Mouse (Mus musculus): ENCODE measurements around the gene Rora.

DNA sequence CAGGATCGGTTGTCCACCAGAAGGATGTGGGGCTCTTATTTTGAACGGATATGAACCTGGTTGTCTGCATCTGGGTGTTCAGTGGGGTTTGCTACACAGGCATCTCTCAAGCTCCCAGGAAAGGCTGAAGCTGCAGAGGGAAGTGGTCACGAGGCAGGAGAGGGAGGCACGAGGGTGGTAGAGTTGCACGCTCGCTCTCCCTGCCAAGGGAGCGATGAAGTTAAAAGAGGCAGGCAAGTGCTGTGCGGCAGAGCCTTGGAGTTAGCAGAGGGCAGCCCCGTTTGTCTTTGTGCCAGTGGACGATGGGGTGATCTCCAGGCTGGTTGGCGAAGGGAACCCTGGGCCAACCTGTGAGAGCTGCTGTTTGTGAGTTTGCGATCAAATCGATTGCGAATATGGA, 496.6 kb downstream of the Rora start:
- no peak for TF ChIP-seq CTCF (IDR thresholded peaks at IDR 0.05; ENCODE audit: control insufficient read depth, insufficient read depth, insufficient replicate concordance, low read depth, low read length)
- no peak for TF ChIP-seq POLR2A (IDR thresholded peaks at IDR 0.05; ENCODE audit: control insufficient read depth, low read depth, low read length)
